ENCODE assay signal across 8 mouse cellular contexts in genomic region chr11:93995111-93995719, GRCm38 (mm10). TPM values are rescaled to one million over a fixed set of nuclear protein-coding genes. Genes with fewer than 3 reads are reported as not detected.
DNase-seq lines count a peak whose midpoint lies in the region; ATAC-seq and TF ChIP-seq lines count a peak whose summit lies in the region.

No protein-coding gene starts in this region.

- no peak for TF ChIP-seq CTCF in ES-Bruce4 (IDR thresholded peaks at IDR 0.05; ENCODE audit: low read depth, low read length)
- no peak for TF ChIP-seq CTCF in heart, postnatal 0 days (IDR thresholded peaks at IDR 0.05; ENCODE audit: low read depth)
- no peak for TF ChIP-seq CTCF in stomach, postnatal 0 days (IDR thresholded peaks at IDR 0.05; ENCODE audit: low read depth)

- H3K27me3 ChIP-seq in ES-Bruce4 (ENCODE audit: control insufficient read depth, insufficient read depth, low read length, poor library complexity, severe bottlenecking) = no peaks in the 10 kb centered on the region
- no peaks in the 10 kb centered on the region for H3K27me3 ChIP-seq in forebrain, embryonic 13.5 days
- no peaks in the 10 kb centered on the region for H3K27me3 ChIP-seq in heart, postnatal 0 days (ENCODE audit: control insufficient read depth, insufficient read depth, low read length)
- H3K27me3 ChIP-seq in liver, embryonic 15.5 days = no peaks in the 10 kb centered on the region
- no peaks in the 10 kb centered on the region for H3K27me3 ChIP-seq in neural tube, embryonic 11.5 days (ENCODE audit: control insufficient read depth, insufficient read depth, low read length)
- no peaks in the 10 kb centered on the region for H3K27me3 ChIP-seq in stomach, postnatal 0 days (ENCODE audit: control insufficient read depth, insufficient read depth, low read length)

- peak; percentile 70 for ATAC-seq in cerebellum, adult (ENCODE audit: insufficient number of reproducible peaks, low FRiP score, low TSS enrichment)
- ATAC-seq in forebrain, embryonic 13.5 days = peak; percentile 29
- peak; percentile 83 for ATAC-seq in heart, postnatal 0 days (ENCODE audit: insufficient read depth, low read depth)
- peak; percentile 72 for ATAC-seq in liver, embryonic 15.5 days (ENCODE audit: insufficient read depth)
- peak; percentile 26 for ATAC-seq in neural tube, embryonic 11.5 days (ENCODE audit: insufficient read depth, low FRiP score, low TSS enrichment)
- ATAC-seq in stomach, postnatal 0 days (ENCODE audit: low FRiP score, low TSS enrichment) = peak; percentile 92

- peak overlapping the region; percentile 99 for H3K4me3 ChIP-seq in ES-Bruce4 (ENCODE audit: low read depth, low read length)
- peak overlapping the region; percentile 88 for H3K4me3 ChIP-seq in forebrain, embryonic 13.5 days
- peak overlapping the region; percentile 86 for H3K4me3 ChIP-seq in heart, postnatal 0 days (ENCODE audit: low read depth, low read length)
- H3K4me3 ChIP-seq in liver, embryonic 15.5 days (replicated peaks) = peak overlapping the region; percentile 94
- H3K4me3 ChIP-seq in neural tube, embryonic 11.5 days (ENCODE audit: low read depth, low read length) = peak overlapping the region; percentile 91
- H3K4me3 ChIP-seq in stomach, postnatal 0 days (ENCODE audit: low read depth, low read length) = peak overlapping the region; percentile 98

- H3K36me3 ChIP-seq in ES-Bruce4 (ENCODE audit: control insufficient read depth, insufficient read depth, low read length, poor library complexity, severe bottlenecking) = no peaks in the 10 kb centered on the region
- H3K36me3 ChIP-seq in forebrain, embryonic 13.5 days (ENCODE audit: poor library complexity, severe bottlenecking) = no peaks in the 10 kb centered on the region
- H3K36me3 ChIP-seq in heart, postnatal 0 days (replicated peaks; ENCODE audit: control insufficient read depth, insufficient read depth, low read length) = no peaks in the 10 kb centered on the region
- H3K36me3 ChIP-seq in liver, embryonic 15.5 days (replicated peaks) = no peaks in the 10 kb centered on the region
- H3K36me3 ChIP-seq in neural tube, embryonic 11.5 days (ENCODE audit: control insufficient read depth, insufficient read depth, low read length) = no peaks in the 10 kb centered on the region
- no peaks in the 10 kb centered on the region for H3K36me3 ChIP-seq in stomach, postnatal 0 days (ENCODE audit: control insufficient read depth, insufficient read depth, low read length)

- peak overlapping the region; percentile 99 for H3K4me2 ChIP-seq in forebrain, embryonic 13.5 days
- H3K4me2 ChIP-seq in heart, postnatal 0 days (ENCODE audit: low read depth, low read length) = peak overlapping the region; percentile 78
- H3K4me2 ChIP-seq in liver, embryonic 15.5 days = peak overlapping the region; percentile 97
- H3K4me2 ChIP-seq in neural tube, embryonic 11.5 days (ENCODE audit: low read depth) = peak overlapping the region; percentile 93
- H3K4me2 ChIP-seq in stomach, postnatal 0 days (replicated peaks; ENCODE audit: low read depth) = peak overlapping the region; percentile 83

- TF ChIP-seq POLR2A in ES-Bruce4 (IDR thresholded peaks at IDR 0.05; ENCODE audit: insufficient read depth, low read length) = no peak

- DNase-seq in heart, postnatal 0 days (ENCODE audit: low spot score) = peak; percentile 97
- DNase-seq in kidney, postnatal 4 days = peak; percentile 75 to 85
- DNase-seq in neural tube, embryonic 11.5 days (ENCODE audit: low spot score) = peak; percentile 29
- peak; percentile 85 for DNase-seq in stomach, postnatal 0 days (ENCODE audit: low spot score)

- 14% methylated on average over 15 of the region's 15 CpGs for WGBS in forebrain, embryonic 13.5 days
- WGBS in heart, postnatal 0 days = 3% methylated on average over 15 of the region's 15 CpGs
- 1% methylated on average over 15 of the region's 15 CpGs for WGBS in liver, embryonic 15.5 days (ENCODE audit: insufficient replicate concordance)
- WGBS in neural tube, embryonic 11.5 days = 9% methylated on average over 15 of the region's 15 CpGs
- WGBS in stomach, postnatal 0 days = 2% methylated on average over 15 of the region's 15 CpGs

- H3K4me1 ChIP-seq in ES-Bruce4 (ENCODE audit: control insufficient read depth, insufficient read depth, low read length) = peaks cover 2% of the 10 kb centered on the region
- H3K4me1 ChIP-seq in forebrain, embryonic 13.5 days = peaks cover 38% of the 10 kb centered on the region
- peaks cover 8% of the 10 kb centered on the region for H3K4me1 ChIP-seq in heart, postnatal 0 days (ENCODE audit: control insufficient read depth, insufficient read depth)
- H3K4me1 ChIP-seq in liver, embryonic 15.5 days (replicated peaks) = peaks cover 54% of the 10 kb centered on the region
- H3K4me1 ChIP-seq in neural tube, embryonic 11.5 days (ENCODE audit: control insufficient read depth, insufficient read depth, low read length) = peaks cover 12% of the 10 kb centered on the region
- peaks cover 9% of the 10 kb centered on the region; the same call in 1 of the 2 replicates for H3K4me1 ChIP-seq in stomach, postnatal 0 days (replicated peaks; ENCODE audit: control insufficient read depth, insufficient read depth)

- no peaks in the 10 kb centered on the region for H3K9me3 ChIP-seq in ES-Bruce4 (replicated peaks; ENCODE audit: control insufficient read depth, insufficient read depth, low read length, poor library complexity, severe bottlenecking)
- no peaks in the 10 kb centered on the region for H3K9me3 ChIP-seq in forebrain, embryonic 13.5 days (replicated peaks)
- H3K9me3 ChIP-seq in heart, postnatal 0 days (replicated peaks; ENCODE audit: control insufficient read depth, low read length) = no peaks in the 10 kb centered on the region
- H3K9me3 ChIP-seq in liver, embryonic 15.5 days (replicated peaks) = no peaks in the 10 kb centered on the region
- no peaks in the 10 kb centered on the region for H3K9me3 ChIP-seq in neural tube, embryonic 11.5 days (ENCODE audit: control insufficient read depth, low read length)
- H3K9me3 ChIP-seq in stomach, postnatal 0 days (ENCODE audit: control insufficient read depth, low read length) = no peaks in the 10 kb centered on the region

- no peak for TF ChIP-seq EP300 in ES-Bruce4 (IDR thresholded peaks at IDR 0.05; ENCODE audit: insufficient read depth, low read depth, low read length)
- TF ChIP-seq EP300 in heart, postnatal 0 days (IDR thresholded peaks at IDR 0.05; ENCODE audit: low read depth) = no peak
- TF ChIP-seq EP300 in stomach, postnatal 0 days (optimal IDR thresholded peaks at IDR 0.05) = no peak

- peak overlapping the region; percentile 92 for H3K9ac ChIP-seq in ES-Bruce4 (ENCODE audit: low read depth, poor library complexity, severe bottlenecking)
- peak overlapping the region; percentile 83 for H3K9ac ChIP-seq in forebrain, embryonic 13.5 days
- peak overlapping the region; percentile 96 for H3K9ac ChIP-seq in heart, postnatal 0 days (replicated peaks; ENCODE audit: low read depth, low read length)
- H3K9ac ChIP-seq in liver, embryonic 15.5 days = peak overlapping the region; percentile 69
- H3K9ac ChIP-seq in neural tube, embryonic 11.5 days (ENCODE audit: low read length) = peak overlapping the region; percentile 73
- H3K9ac ChIP-seq in stomach, postnatal 0 days (ENCODE audit: low read length) = peak overlapping the region; percentile 76

- H3K27ac ChIP-seq in ES-Bruce4 (ENCODE audit: insufficient read depth, low read length) = peak overlapping the region; percentile 90
- peak overlapping the region; percentile 93 for H3K27ac ChIP-seq in forebrain, embryonic 13.5 days
- peak overlapping the region; percentile 96 for H3K27ac ChIP-seq in heart, postnatal 0 days (ENCODE audit: low read depth)
- H3K27ac ChIP-seq in liver, embryonic 15.5 days (replicated peaks) = peak overlapping the region; percentile 99
- H3K27ac ChIP-seq in neural tube, embryonic 11.5 days (ENCODE audit: low read depth, low read length) = peak overlapping the region; percentile 88
- H3K27ac ChIP-seq in stomach, postnatal 0 days (replicated peaks) = peak overlapping the region; percentile 99

RNA-seq across cellular contexts. Expression of gene Spag9, which starts 0.7 kb away (rescaled TPM):
- 42.5 and 45.7 TPM in 2 replicates for polyA plus RNA-seq in ES-Bruce4 (2011; ENCODE audit: insufficient read depth, insufficient read length, low read depth, missing spikeins)
- 89.3 and 93.1 TPM in 2 replicates for polyA plus RNA-seq in forebrain, embryonic 13.5 days (2015; fragmentation: Nextera tagmentation; extraction: Ambion mirVana)
- 47.8 and 48.7 TPM in 2 replicates for total RNA-seq in heart, postnatal 0 days (2014; rRNA removed; ENCODE audit: low replicate concordance)
- 39.5 and 40.0 TPM in 2 replicates for polyA plus RNA-seq in heart, postnatal 0 days (2015; fragmentation: Nextera tagmentation; extraction: Ambion mirVana)
- 9.2 and 10.4 TPM in 2 replicates for polyA plus RNA-seq in liver, embryonic 15.5 days (2015; fragmentation: Nextera tagmentation; extraction: Ambion mirVana)
- polyA plus RNA-seq in neural tube, embryonic 11.5 days (2014; fragmentation: Nextera tagmentation; extraction: Ambion mirVana) = 85.6 and 86.6 TPM in 2 replicates
- 30.2 and 32.5 TPM in 2 replicates for polyA plus RNA-seq in stomach, postnatal 0 days (2015; fragmentation: Nextera tagmentation; extraction: Ambion mirVana)

RNA-seq across cellular contexts. Expression of gene Nme1, which starts 26.9 kb away (rescaled TPM):
- polyA plus RNA-seq in ES-Bruce4 (2011; ENCODE audit: insufficient read depth, insufficient read length, low read depth, missing spikeins) = 39.2 and 50.4 TPM in 2 replicates
- 319 and 332 TPM in 2 replicates for polyA plus RNA-seq in forebrain, embryonic 13.5 days (2015; fragmentation: Nextera tagmentation; extraction: Ambion mirVana)
- total RNA-seq in heart, postnatal 0 days (2014; rRNA removed; ENCODE audit: low replicate concordance) = 17.2 and 46.8 TPM in 2 replicates
- polyA plus RNA-seq in heart, postnatal 0 days (2015; fragmentation: Nextera tagmentation; extraction: Ambion mirVana) = 56.1 and 63.1 TPM in 2 replicates
- 105 and 107 TPM in 2 replicates for polyA plus RNA-seq in liver, embryonic 15.5 days (2015; fragmentation: Nextera tagmentation; extraction: Ambion mirVana)
- polyA plus RNA-seq in neural tube, embryonic 11.5 days (2014; fragmentation: Nextera tagmentation; extraction: Ambion mirVana) = 275 and 294 TPM in 2 replicates
- 93.8 and 106 TPM in 2 replicates for polyA plus RNA-seq in stomach, postnatal 0 days (2015; fragmentation: Nextera tagmentation; extraction: Ambion mirVana)

RNA-seq across cellular contexts. Expression of gene Gm20390, which starts 27.1 kb away (rescaled TPM):
- 150 and 167 TPM in 2 replicates for polyA plus RNA-seq in ES-Bruce4 (2011; ENCODE audit: insufficient read depth, insufficient read length, low read depth, missing spikeins)
- 455 and 467 TPM in 2 replicates for polyA plus RNA-seq in forebrain, embryonic 13.5 days (2015; fragmentation: Nextera tagmentation; extraction: Ambion mirVana)
- total RNA-seq in heart, postnatal 0 days (2014; rRNA removed; ENCODE audit: low replicate concordance) = 61.8 and 75.6 TPM in 2 replicates
- polyA plus RNA-seq in heart, postnatal 0 days (2015; fragmentation: Nextera tagmentation; extraction: Ambion mirVana) = 183 and 191 TPM in 2 replicates
- polyA plus RNA-seq in liver, embryonic 15.5 days (2015; fragmentation: Nextera tagmentation; extraction: Ambion mirVana) = 187 and 209 TPM in 2 replicates
- polyA plus RNA-seq in neural tube, embryonic 11.5 days (2014; fragmentation: Nextera tagmentation; extraction: Ambion mirVana) = 382 and 395 TPM in 2 replicates
- 239 and 273 TPM in 2 replicates for polyA plus RNA-seq in stomach, postnatal 0 days (2015; fragmentation: Nextera tagmentation; extraction: Ambion mirVana)

RNA-seq across cellular contexts. Expression of gene Nme2, which starts 39.2 kb away (rescaled TPM):
- polyA plus RNA-seq in ES-Bruce4 (2011; ENCODE audit: insufficient read depth, insufficient read length, low read depth, missing spikeins) = 523 and 530 TPM in 2 replicates
- 98.8 and 116 TPM in 2 replicates for polyA plus RNA-seq in forebrain, embryonic 13.5 days (2015; fragmentation: Nextera tagmentation; extraction: Ambion mirVana)
- total RNA-seq in heart, postnatal 0 days (2014; rRNA removed; ENCODE audit: low replicate concordance) = 921 and 1,000 TPM in 2 replicates
- polyA plus RNA-seq in heart, postnatal 0 days (2015; fragmentation: Nextera tagmentation; extraction: Ambion mirVana) = 942 and 966 TPM in 2 replicates
- polyA plus RNA-seq in liver, embryonic 15.5 days (2015; fragmentation: Nextera tagmentation; extraction: Ambion mirVana) = 102 and 125 TPM in 2 replicates
- 109 and 135 TPM in 2 replicates for polyA plus RNA-seq in neural tube, embryonic 11.5 days (2014; fragmentation: Nextera tagmentation; extraction: Ambion mirVana)
- polyA plus RNA-seq in stomach, postnatal 0 days (2015; fragmentation: Nextera tagmentation; extraction: Ambion mirVana) = 376 and 433 TPM in 2 replicates

Comparison
In these comparisons a context has a peak if more than half of its experiments do, and no peak if none do; other contexts are left out.
1. Peak in every context shown above with its lines: DNase-seq, ATAC-seq, H3K4me3 ChIP-seq and H3K27ac ChIP-seq.
2. ATAC-seq: peak in every context shown above with its lines; median percentile 92 in stomach, postnatal 0 days; 83 in heart, postnatal 0 days; 72 in liver, embryonic 15.5 days; 70 in cerebellum, adult; 29 in forebrain, embryonic 13.5 days; 26 in neural tube, embryonic 11.5 days.
3. DNase-seq: peak in every context shown above with its lines; median percentile 97 in heart, postnatal 0 days; 85 in stomach, postnatal 0 days; 80 in kidney, postnatal 4 days; 29 in neural tube, embryonic 11.5 days.